Mouse (Mus musculus) ES-E14 (cell line): ENCODE data around the gene Slc19a3.

Experiments
- HCFC1 ChIP-seq: IDR thresholded peaks from 2 replicates; pipeline ENCODE4 v1.6.1; 2012; ENCODE audit warnings: low read length, inconsistent platforms, borderline replicate concordance; ENCODE audit not compliant: insufficient read depth
- MAFK ChIP-seq: IDR thresholded peaks from 2 replicates; pipeline ENCODE4 v1.6.1; 2014; ENCODE audit warnings: mild to moderate bottlenecking, low read depth, low read length, inconsistent platforms; ENCODE audit not compliant: insufficient read depth

DNA sequence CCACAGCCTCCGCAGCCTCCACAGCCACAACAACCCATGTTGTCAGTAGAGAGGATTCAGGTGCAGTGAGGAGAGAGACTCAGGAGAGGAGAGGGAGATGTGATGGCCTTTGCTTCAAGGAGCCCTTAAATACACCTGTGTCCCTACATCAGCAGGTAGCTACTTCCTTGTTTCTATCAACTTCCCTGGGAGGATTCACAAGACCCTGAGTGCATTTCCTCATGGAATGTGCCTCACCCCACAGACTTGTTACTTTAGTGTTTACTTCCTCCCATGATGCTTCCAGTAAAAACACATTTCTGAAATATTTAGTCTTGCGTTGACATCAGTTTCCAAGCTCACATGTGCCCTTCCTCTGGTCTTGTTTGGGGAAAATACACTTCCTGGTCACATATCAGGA lies 4.1 kb upstream of the Slc19a3 start, which contains the start of gene Krtap28-10:
- no peak for TF ChIP-seq HCFC1
- no peak for TF ChIP-seq MAFK
